ENCODE assay signal across 8 mouse cellular contexts in genomic region chr2:127507077-127507774, GRCm38 (mm10). TPM values are rescaled to one million over a fixed set of nuclear protein-coding genes. Genes with fewer than 3 reads are reported as not detected.
DNase-seq lines count a peak whose midpoint lies in the region; ATAC-seq and TF ChIP-seq lines count a peak whose summit lies in the region.

No protein-coding gene starts in this region.

- peak; percentile 60 for ATAC-seq in CD4-positive, CD25-positive, alpha-beta regulatory T cell, adult 4 months
- ATAC-seq in erythroblast, adult 5-6 weeks (replicated peaks; ENCODE audit: low FRiP score, poor library complexity, severe bottlenecking) = peak; percentile 74
- ATAC-seq in neutrophil, adult 5-6 weeks (ENCODE audit: extremely low read depth, insufficient number of reproducible peaks, low FRiP score, poor library complexity, severe bottlenecking) = peak; percentile 77

- DNase-seq in brain, adult 2 months (ENCODE audit: low read depth, low spot score) = peak; percentile 92
- DNase-seq in heart, postnatal 25 days (ENCODE audit: low spot score) = peak; percentile 28
- peak; percentile 90 for DNase-seq in layer of hippocampus, adult 11-12 months (ENCODE audit: low spot score)
- peak; percentile 74 for DNase-seq in lung, adult 2 months
- peak; percentile 72 for DNase-seq in testis, postnatal 14 days (ENCODE audit: low spot score)

- H3K4me1 ChIP-seq in lung, adult 2 months (ENCODE audit: control insufficient read depth, insufficient read depth, low read length) = no peaks in the 10 kb centered on the region

- H3K4me3 ChIP-seq in lung, adult 2 months (replicated peaks; ENCODE audit: extremely low read depth, low read depth, low read length) = no peak overlapping the region

- 24% methylated on average over 7 of the region's 7 CpGs for WGBS in lung, adult 2 months

- intact Hi-C loops in heart, postnatal 25 days (cut with DNase I) = loop anchor here (1.0 kb wide), 1 partner anchor 52 kb away; no protein-coding TSS in a partner anchor

- TF ChIP-seq CTCF in lung, adult 2 months (IDR thresholded peaks at IDR 0.05; ENCODE audit: insufficient read depth, low read length) = peak; percentile 98

- TF ChIP-seq POLR2A in lung, adult 2 months (IDR thresholded peaks at IDR 0.05; ENCODE audit: borderline replicate concordance, extremely low read depth, low read depth, low read length) = no peak

RNA-seq across cellular contexts. Expression of gene Kcnip3, which starts 14.7 kb away (rescaled TPM):
- polyA plus RNA-seq in CD4-positive, CD25-positive, alpha-beta regulatory T cell, adult 4 months (2017; shearing (Covaris generic)) = not detected
- total RNA-seq in erythroblast, adult 5-6 weeks (2015; ENCODE audit: low replicate concordance) = 2.3 and 10.8 TPM in 2 replicates
- total RNA-seq in erythroblast, adult 5-6 weeks (2017; ENCODE audit: low replicate concordance) = 1.2 and 1.7 TPM in 2 replicates
- 1 to 10 TPM; 1.1 to 1.7 TPM for total RNA-seq in heart, postnatal 25 days (2021)
- polyA plus RNA-seq in lung, adult 2 months (2012; rRNA removed) = 1.5 and 3.1 TPM in 2 replicates
- total RNA-seq in neutrophil, adult 5-6 weeks (2017) = 0.25 TPM in 1 of 2 replicates, not detected in the other

RNA-seq across cellular contexts. Expression of gene Prom2, which starts 34.0 kb away (rescaled TPM):
- not detected for polyA plus RNA-seq in CD4-positive, CD25-positive, alpha-beta regulatory T cell, adult 4 months (2017; shearing (Covaris generic))
- not detected in 2 replicates for total RNA-seq in erythroblast, adult 5-6 weeks (2015; ENCODE audit: low replicate concordance)
- total RNA-seq in erythroblast, adult 5-6 weeks (2017; ENCODE audit: low replicate concordance) = not detected in 2 replicates
- not detected for total RNA-seq in heart, postnatal 25 days (2021)
- polyA plus RNA-seq in lung, adult 2 months (2012; rRNA removed) = 1.0 and 9.6 TPM in 2 replicates
- not detected in 2 replicates for total RNA-seq in neutrophil, adult 5-6 weeks (2017)

Comparison
In these comparisons a context has a peak if more than half of its experiments do, and no peak if none do; other contexts are left out.
1. DNase-seq: peak in every context shown above with its lines; median percentile 92 in brain, adult 2 months; 90 in layer of hippocampus, adult 11-12 months; 74 in lung, adult 2 months; 72 in testis, postnatal 14 days; 28 in heart, postnatal 25 days.